Mouse (Mus musculus) natural killer cell, adult 2 months (primary cell): ENCODE data around the gene Pphln1.

Source experiments
- DNase-seq, 2 experiments: peaks; one replicate each; pipeline ENCODE4 v3.0.0; 2022; ENCODE audit warnings: low spot score in 2 of 2

The Pphln1 gene

DNA sequence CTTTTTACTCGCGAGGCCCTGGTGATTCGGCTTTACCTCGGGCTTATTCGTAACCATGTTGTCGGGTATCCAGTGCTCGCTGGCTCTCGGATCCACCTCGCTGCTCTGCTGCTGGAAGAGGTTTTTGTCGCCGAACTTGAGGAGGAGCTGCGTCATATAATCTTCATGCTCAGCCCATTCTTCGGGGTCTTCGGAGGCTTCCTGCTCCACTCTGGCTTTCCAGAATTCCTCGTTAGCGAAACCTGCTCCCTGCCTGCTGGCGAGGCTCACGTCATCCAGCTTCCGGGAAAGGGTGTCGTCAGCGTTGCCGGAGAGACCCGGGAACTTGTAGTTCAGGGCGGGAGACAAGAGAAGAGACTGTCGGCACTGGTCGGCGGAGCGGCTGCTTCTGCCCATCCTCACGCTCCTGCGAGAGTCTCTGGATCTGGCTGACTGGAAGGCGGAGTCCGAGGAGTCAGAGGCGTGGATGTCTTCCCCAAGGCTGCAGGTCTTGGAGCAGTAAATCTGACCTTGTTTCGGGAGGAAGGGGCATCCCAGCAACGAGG, 105.1 kb downstream of the Pphln1 start:
- DNase-seq = no peak

DNA sequence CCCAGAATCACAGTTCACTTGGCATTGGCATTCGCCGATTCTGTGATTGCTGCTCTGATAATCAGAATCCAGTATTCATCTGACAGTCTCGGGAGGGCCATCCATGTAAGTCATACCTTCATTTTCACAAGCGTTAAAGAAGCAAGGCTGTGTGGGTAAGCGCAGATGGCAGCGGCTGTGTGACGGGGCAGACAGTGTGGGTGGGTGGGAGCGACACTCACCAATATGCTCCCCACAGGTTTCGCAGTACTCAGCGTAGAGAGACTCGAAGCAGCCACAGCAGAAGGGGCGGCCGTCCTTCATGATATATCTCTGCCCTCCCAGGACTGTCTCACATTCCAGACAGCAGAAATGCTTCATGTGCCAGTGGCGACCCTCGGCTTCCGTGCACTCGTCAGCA, 106.7 kb downstream of the Pphln1 start:
- DNase-seq = no peak

DNA sequence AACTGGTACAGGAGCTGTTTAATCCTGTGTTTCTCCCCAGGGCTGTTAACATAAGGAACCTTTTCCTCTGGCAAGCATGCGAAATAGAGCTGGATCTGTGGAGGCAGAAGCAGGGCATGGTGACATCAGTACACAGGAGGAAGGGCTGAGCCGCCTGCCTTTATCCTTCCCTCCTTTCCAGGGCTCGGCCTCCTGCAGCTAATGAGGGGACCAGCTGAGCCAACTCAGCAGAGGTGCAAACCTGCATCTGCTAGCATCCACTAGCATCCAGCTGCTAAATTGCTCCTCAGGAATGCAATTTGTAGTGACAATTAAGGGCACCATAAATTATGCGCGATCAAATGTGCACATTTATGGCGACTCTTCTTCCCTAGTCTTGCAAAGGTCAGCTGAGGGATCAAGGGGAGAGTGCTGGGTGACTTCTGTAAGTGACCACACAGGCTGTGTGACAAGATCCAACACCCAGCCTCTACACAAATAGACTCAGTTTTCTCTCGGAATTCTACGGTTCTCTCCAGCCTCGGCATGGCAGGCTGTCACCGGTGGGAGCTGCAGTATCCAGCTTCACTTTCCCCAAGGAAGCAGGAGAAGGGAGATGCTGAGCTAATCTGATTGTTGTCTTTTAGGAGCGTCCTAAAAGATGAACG, 112.7 kb downstream of the Pphln1 start:
- DNase-seq = no peak

DNA sequence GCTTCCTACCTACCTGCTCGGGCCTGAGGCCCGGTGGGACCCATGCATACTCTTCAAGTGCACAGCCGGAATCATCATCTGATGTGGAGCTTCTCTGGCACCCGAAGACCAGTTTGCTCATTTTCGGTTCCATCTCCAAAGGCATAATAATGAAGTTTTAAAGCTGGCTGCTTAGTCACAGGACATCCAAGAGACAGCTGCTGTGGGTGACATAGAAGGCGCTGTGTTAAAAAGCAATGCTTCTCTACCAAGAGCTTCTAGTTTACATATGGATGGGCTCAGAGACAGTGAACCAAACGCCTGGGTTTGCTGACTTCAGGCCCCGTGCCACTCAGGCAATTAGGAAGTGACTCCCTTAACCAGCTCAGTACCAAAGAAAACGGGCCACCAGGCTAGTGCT, 114.3 kb downstream of the Pphln1 start:
- no peak for DNase-seq

DNA sequence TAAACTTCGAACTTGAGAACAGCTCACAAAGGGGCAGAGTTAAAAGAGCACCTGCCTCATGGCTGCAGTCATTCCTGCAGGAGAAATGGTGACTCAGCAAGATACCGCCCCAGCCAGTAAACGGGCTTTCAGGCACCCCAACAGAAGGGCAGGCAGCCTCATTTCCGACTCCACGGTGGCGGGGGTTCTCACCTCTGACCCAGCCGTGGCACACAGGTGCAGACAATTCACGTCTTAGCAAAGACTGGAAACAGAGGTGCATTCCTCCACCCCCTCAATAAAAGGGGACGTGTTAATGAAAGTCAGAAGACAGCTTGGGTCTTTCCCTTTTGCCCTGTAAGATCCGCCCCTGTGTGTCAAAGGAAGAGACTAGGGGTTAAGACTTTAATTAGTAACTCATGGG, 115.8 kb downstream of the Pphln1 start:
- DNase-seq = no peak

DNA sequence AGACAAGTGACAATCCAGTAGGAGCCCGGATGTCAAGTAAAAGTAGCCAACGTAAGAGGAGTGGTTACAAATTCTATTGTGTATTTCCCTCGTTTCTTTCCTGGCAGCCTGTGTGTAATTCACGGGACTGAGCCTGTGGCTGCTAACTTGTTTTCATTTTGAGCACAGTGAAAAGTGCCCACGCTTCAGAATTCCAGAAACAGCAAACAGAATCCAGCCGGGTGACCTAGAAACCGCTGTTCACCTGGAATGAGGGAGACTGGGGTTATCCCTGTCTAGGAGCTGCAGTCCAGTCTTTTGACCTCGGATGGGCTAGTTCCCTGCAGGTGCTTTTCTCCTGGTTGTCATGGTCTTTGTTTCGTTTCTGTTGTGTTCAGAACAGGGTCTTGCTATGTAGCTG, 117.2 kb downstream of the Pphln1 start:
- DNase-seq = no peak

DNA sequence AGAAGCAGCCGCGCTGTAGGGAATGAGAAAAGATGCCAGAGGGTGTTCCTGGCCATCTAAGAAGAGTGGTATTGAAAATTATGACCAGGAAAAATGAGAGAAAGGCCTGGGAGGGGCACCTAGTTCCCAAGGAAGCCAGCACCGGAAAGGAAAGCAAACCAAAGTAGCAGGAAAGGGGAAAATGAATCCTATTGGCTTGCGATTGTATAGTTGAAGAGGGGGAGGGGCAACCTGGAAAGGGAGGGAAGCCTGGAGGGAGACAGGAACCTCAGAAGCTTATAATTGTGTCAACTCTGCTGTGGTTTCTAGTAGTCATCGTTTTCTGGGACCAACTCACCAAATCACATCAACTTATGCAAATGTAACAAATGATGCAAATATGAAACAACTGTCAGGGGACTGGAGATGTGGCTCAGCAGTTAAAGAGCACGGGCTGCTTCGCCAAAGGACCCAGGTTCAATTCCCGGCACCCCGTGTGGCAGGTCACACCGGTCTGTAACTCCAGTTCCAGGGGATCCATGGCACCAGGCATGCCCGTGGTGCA, 118.9 kb downstream of the Pphln1 start:
- no peak for DNase-seq

DNA sequence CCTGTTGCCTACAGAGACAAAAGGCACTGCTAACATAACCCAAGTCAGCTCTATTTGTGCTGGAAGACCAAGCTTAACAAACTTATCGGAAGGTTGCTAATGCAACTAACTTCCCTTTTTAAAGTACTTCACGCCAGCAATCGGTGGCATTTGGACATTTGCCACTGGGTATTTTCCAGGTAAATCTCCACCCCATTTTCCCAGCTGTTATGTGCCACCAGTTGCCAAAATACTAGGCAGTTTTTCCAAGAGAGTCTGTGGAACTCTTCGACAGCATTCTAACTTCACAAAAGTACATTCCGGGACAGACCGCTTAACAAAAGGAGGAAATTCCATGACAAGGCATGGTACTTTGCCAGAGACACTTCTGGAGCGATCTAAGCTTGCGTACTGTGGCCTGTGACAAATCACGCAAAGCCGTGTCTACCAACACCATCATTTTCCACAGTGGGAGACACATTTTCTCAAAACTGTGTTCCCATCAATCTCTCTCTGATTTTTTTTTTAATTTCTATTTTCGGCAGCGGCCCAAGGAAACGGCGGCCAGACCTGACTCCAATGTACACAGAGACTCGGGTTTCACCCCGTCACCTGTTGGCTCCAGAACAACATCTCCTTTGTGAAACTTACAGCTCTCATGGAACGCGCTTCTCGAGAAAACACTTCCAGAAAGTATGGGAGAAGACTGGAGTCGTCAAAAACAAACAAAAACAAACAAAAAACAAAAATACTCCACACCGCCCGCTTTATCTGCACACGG, 120.2 kb downstream of the Pphln1 start:
- DNase-seq = no peak

DNA sequence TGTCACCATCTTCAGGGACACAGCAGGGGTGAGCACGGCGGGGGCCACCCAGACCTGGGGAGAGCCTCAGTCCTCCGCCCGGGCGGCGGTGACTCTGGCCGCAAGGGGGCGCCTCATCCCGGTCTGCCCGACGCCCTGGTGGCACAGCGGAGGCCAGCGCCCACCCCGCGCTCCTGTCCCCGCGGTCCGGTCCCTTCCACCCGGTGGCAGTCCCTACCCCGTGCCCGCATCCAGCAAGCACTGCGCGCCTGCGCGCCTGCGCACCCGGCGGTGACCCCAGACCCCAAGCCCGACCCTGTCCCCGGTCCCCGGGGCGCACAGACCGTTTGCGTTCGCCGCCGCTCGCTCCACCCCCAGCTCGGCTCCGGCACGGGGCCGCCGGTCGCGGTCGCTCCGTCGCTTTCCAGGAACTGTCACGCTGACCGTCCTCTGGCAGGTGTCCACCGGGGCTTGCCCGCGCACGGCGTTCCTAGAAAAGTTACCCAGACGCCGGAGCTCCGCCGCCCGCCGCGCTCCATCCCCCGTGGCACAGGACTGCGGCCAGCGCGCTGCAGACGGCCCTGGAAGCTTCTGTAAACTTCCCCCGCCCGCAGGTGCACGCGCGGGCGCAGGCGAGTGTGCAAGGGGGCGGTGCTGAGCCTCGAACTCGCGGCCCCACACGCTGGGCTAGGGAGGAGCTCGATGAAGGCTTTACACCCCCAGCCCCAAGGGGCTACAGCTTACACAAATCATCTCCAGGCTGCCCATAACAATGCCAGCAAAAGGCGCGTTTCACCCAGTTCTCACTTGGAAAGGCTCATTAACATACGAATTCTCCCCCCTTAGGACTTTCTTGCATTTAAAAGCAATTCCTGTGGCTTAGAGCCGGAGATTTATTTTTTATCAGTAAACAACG, 121.0 kb downstream of the Pphln1 start:
- DNase-seq = peak; percentile 44 to 63

DNA sequence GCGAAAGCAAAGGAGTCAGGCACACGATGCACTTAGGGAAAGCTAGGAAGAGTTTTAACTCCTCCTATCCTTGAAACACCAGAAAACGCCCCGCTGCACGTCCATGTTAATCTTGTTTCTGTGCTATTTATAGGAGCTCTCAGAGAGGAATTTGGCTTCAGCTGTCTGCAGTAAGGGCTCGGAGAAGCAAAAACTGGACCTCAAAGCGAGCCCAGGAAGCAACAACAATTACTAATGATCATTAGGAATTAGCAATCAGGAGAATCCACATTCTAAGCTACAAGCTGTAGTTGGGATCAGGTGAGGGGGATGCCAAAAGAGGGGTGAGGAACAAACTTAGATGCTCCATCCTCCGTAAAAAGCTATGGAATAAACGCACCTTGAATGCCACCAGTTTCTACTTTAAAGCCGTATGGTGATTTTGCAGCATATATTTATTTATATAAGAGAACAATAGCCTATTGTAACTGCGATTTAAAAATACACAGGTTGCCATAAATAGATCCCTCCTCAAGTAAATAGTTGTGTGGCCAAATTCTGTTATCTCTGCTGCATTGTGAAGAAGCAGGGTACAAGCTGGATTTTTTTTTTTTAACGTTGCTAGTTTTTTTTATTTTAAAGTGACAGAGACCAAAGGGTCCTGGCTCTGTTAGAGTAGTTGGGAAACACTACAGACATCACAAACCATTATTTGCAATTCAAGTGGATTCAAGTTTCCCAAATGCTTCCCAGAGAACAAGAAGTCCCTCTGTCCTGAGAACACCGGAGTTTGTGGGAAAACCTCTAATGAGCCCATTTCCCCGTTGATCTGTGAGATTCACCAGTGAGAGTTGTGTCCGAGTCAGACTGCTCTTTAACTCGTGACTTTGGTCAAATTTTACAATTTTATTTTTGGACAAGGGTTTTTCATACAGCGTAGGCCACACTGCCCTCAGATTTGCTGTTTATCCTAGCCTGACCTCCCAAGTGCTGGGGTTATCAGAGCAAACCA, 122.0 kb downstream of the Pphln1 start:
- DNase-seq = no peak

DNA sequence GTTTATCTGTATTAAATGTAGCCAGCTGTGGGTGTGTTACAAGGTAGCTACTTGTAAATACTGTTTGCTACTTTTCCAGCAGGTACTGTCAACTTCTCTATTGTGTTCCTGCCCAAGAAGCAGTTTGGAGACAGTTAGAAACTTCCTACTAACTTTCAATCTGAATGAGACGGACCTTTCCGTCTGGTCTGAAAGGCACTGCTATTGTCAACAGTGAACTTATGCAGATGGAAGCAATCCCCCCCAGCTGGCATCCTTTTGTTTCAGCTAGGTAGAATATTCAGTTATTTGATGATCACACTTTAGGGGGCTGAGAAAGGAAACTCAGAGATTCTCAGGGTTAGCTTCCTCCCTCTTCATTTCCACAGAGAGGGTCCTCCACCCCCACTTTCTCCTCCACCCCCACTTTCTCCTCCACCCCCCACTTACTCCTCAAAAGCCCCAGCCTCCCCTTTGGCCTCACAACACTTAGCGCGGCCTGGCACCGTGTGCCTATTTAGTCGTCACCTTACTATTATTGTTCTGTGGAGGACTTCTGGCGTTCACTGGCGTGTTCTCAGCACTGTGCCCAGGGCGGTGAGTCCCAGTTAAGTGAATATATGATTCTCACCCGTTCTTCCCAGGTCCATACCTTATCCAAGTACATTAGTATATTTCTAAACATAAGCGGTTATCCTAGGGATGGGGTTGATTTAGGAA, 123.1 kb downstream of the Pphln1 start:
- no peak for DNase-seq

DNA sequence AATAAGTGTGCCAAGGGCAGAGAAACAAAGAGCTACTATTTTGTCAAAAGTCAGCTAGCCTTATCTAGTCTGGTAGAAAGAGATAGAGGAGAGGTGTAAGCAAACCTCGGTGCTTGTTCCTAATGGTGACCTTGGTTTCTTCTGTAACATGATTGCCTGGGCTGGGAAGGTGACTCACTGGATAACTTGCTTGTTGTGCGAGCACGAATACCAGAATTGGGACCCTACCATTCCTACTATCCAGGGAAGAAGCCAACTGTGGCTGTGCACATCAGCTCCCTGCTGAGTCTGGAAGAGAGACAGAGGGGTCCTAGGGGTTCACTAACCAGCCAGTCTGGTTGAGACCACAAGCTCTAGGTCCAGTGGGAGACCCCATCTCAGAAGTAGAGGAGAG, 123.6 kb downstream of the Pphln1 start:
- no peak for DNase-seq

DNA sequence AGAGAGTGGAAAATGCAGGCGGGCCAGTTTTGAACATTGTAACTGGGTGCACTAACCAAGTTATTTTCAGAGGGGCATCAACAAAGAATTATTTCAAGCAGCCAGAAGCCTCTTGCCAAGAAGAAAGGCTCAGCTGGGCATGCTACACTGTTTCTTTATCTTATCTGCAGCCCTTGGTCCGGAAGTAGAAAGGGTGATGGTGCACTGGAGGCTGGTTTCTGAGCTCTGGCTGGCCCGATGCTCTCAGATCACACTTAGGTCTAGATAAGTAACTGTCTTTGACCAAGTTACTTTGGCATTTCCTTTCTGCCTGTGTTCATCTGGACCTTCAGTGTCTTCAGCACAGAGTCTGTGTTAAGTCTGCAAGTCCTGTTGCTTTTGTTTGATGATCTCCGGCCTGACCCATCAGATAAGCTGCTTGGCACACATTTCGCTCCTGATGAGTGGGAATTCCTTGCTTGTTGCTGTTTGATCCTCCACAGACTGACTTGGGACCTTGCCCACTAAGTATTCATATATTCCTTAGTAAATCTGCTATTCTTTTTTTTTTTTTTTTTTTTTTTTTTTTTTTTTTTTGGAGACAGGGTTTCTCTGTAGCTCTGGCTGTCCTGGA, 127.3 kb downstream of the Pphln1 start:
- DNase-seq = no peak

DNA sequence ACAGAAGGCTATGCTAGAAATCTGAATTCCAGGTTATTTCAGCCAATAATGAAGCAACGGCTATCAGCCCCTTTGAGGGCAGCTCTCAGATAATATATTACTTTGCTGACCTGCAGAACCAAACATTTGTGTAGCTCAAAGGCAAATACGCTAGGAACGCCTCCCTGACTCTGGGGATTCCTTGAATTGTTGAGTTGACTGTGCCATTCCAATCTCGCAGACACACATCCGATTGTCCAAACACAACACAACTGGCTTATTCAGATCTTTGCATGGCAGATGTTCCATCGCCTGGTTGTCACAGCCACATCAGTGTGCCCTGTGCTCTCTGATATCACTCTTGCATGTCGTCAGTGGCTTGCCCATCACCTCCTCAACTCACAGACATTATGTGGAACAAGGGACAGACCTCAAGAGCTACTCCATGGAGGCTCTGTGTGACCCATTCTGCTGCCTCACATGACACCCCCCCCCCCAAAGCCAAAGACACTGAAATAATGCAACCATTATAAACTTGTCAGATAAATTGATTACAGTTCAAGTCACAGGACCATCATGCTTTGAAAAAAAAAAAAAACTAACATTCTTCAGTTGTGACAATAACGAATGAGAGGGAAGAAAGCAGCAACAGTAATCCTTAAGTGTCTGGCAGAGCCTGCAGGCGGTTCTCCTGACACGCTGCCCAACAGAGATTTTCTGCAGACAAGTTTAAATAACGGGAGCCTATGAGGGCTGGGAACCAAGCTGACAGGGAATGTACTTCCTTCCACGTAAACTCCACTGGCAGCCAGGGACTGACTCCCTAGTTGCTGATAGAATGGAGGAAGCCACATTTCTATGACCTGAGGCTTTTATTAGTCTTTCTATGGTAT, 131.9 kb downstream of the Pphln1 start:
- DNase-seq = no peak

DNA sequence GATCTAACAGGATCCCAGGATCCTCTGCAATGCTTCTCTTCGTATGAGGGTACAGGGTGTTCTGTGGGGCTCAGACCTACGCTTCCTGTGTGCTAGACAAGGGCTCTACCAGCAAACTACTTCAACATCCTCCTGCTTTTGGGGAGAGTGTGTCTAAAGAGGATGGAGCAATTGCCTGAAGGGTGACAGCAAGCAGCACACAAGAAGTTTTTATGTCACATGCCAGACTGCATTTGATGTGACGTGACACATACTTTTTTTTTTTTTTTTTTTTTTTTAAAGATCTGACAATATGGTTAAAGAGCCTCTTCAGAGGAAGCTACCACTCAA, 132.5 kb downstream of the Pphln1 start:
- DNase-seq = no peak

DNA sequence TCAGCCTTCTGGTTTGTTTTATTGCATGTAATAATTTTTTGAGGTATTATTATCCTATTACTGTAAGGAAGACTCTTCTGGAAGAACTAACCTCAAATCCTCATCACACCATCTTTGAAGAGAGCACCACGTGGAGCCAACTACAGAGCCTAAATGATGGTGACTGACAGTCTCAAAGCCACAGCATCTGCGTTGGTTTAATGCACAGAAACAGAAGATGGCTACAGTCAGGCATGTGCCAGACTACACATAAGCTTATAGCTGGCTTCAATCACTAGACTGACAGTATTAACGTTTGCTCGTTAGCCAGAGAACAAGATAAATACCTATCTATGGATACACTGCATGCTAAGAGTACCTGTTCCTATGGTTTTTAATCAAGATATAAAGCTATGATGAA, 138.0 kb downstream of the Pphln1 start:
- no peak for DNase-seq

DNA sequence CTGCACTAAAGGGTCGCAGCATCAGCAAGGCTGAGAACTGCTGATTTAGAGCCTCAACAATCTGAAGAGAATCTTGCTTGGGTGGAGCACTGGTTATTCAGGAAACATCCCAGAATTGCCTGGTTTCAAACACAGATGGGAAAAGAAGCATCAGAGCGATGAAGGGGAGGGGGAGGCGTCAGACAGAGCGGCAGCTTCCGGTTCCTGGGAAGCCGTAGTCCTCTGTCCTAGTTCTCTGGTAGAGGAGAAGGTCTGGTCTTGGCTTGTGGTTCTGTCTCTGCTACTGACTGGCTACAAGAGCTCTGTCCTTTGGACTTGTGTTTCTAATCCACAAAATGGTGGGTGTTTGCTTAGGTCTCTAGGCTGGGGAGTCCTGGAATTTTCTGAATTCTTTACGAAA, 139.6 kb downstream of the Pphln1 start:
- DNase-seq = no peak

DNA sequence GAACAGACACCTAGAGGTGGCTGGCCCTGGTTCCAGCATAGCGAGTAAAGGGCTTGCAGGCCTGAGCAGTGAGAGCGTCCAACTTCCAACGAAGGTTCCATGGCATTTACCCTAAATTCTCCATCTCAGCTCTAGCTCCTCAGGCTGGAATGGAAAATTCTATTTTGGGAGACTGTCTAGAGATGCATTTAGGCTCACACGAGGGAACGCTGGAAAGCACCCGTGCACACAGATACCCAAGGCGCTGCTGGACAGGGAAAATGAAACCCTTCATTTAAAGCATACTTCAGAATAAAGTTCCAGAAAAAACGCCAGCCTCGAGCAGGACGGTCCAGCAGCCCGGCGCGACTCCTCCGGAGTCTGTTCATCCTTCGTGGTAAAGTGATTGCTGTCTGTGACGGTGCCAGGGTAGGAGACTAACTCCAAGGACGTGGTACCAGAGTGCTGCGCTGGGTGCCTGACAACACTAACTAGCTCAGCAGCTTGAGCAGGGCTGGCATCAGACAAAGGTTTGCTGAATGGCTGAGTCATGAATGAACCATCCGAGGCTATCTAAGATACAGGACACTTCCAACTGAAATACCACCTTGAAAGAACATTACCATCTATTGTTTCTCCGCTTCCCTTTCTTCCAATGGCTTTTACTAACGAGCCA, 140.5 kb downstream of the Pphln1 start:
- DNase-seq = no peak
